Mouse (Mus musculus): ENCODE measurements at regions not wholly inside any gene's neighbourhood (a gene's known extent, or its start where the extent isn't known, plus 50 kb on each side); places are given as distances from the start of the nearest gene placed in this dataset.

- TF ChIP-seq EP300 (optimal IDR thresholded peaks at IDR 0.05) = no peak
- no peak for TF ChIP-seq CTCF (IDR thresholded peaks at IDR 0.05; ENCODE audit: low read depth)
Measured at GRCm38 (mm10) chr3:78901016-78901837, 385.1 kb downstream of the Rapgef2 start.

Data from stomach, postnatal 0 days (tissue).